Mouse (Mus musculus) large intestine, adult 2 months (tissue): ENCODE measurements at regions not wholly inside any gene's neighbourhood (a gene's known extent, or its start where the extent isn't known, plus 50 kb on each side); places are given as distances from the start of the nearest gene placed in this dataset.

Experiments used
- DNase-seq: peaks from one replicate; pipeline ENCODE4 v3.0.0-alpha.2; 2012; ENCODE audit warnings: low read depth, low spot score
- WGBS: fragments of 180-500 bp; shearing (Covaris S2); methylation state at CpG from one replicate; pipeline ENCODE4 v1.1.7; 2018; 5-methylcytosine and 5-hydroxymethylcytosine counted together

- no peak for DNase-seq
- WGBS = 72% methylated on average over 1 of the region's 1 CpGs
These were observed 51.1 kb upstream of the Atp1b1 start for GRCm38 (mm10) chr1:164509226-164509625.

- WGBS = 71% methylated on average over 8 of the region's 8 CpGs
- no peak for DNase-seq
These were observed 50.4 kb upstream of the Atp1b1 start for GRCm38 (mm10) chr1:164508556-164508955.

GRCm38 (mm10) chr1:164508106-164508505 lies 50.0 kb upstream of the Atp1b1 start:
- 90% methylated on average over 5 of the region's 5 CpGs for WGBS
- DNase-seq = no peak
